Mouse (Mus musculus): ENCODE measurements around the gene Kcnq1.

Gene Kcnq1

GRCm38 (mm10) chr7:143325051-143325450 lies 218.9 kb downstream of the Kcnq1 start:
- DNase-seq: no peak

GRCm38 (mm10) chr7:143328185-143328915 lies 222.2 kb downstream of the Kcnq1 start:
- DNase-seq: no peak

GRCm38 (mm10) chr7:143329110-143329810 lies 223.1 kb downstream of the Kcnq1 start:
- DNase-seq: no peak

- no peak for DNase-seq
Observed at GRCm38 (mm10) chr7:143333040-143333439, 226.9 kb downstream of the Kcnq1 start.

GRCm38 (mm10) chr7:143333604-143334003 lies 227.4 kb downstream of the Kcnq1 start:
- DNase-seq: no peak

GRCm38 (mm10) chr7:143338690-143339089 lies 232.5 kb downstream of the Kcnq1 start:
- no peak for DNase-seq

GRCm38 (mm10) chr7:143340601-143341281 lies 234.6 kb downstream of the Kcnq1 start:
- peak in 1 of 2 experiments; percentile 49 for DNase-seq

GRCm38 (mm10) chr7:143341301-143341980 lies 235.3 kb downstream of the Kcnq1 start:
- DNase-seq: peak; percentile 50 to 66

- peak in 1 of 2 experiments; percentile 56 for DNase-seq
Observed at GRCm38 (mm10) chr7:143343781-143344306, 237.7 kb downstream of the Kcnq1 start.

- DNase-seq: no peak
Observed at GRCm38 (mm10) chr7:143349287-143349686, 243.1 kb downstream of the Kcnq1 start.

- no peak for DNase-seq
Observed at GRCm38 (mm10) chr7:143349848-143350247, 243.7 kb downstream of the Kcnq1 start.

- DNase-seq: no peak
Observed at GRCm38 (mm10) chr7:143355831-143356230, 249.7 kb downstream of the Kcnq1 start.

GRCm38 (mm10) chr7:143357109-143357508 lies 250.9 kb downstream of the Kcnq1 start:
- DNase-seq: no peak

- DNase-seq: no peak
Observed at GRCm38 (mm10) chr7:143357831-143358230, 251.7 kb downstream of the Kcnq1 start.

- DNase-seq: peak in 1 of 2 experiments; percentile 12
Observed at GRCm38 (mm10) chr7:143359762-143360161, 253.6 kb downstream of the Kcnq1 start.

- DNase-seq: no peak
Observed at GRCm38 (mm10) chr7:143360776-143361175, 254.6 kb downstream of the Kcnq1 start.

- DNase-seq: no peak
Observed at GRCm38 (mm10) chr7:143364092-143364832, 258.1 kb downstream of the Kcnq1 start.

GRCm38 (mm10) chr7:143364969-143365839 lies 259.0 kb downstream of the Kcnq1 start:
- DNase-seq: peak; percentile 65 to 67

GRCm38 (mm10) chr7:143367366-143368266 lies 261.5 kb downstream of the Kcnq1 start:
- DNase-seq: peak in 1 of 2 experiments; percentile 52

GRCm38 (mm10) chr7:143368267-143368643 lies 262.1 kb downstream of the Kcnq1 start:
- DNase-seq: no peak
